Mouse (Mus musculus) liver (tissue): ENCODE results near the gene Xpo6.
A peak's percentile ranks its signal among the peaks of the same experiment; 100 is the strongest.

ENCODE experiments used
- DNase-seq: peaks from one replicate; pipeline ENCODE4 v3.0.0-alpha.2; 2020; ENCODE audit warnings: mixed read lengths

Xpo6 gene

GRCm38 (mm10) chr7:126200178-126200996 is at the start of gene Xpo6:
TSS of gene Xpo6 (minus strand) at chr7:126200501.
- DNase-seq = peak; percentile 98

DNA sequence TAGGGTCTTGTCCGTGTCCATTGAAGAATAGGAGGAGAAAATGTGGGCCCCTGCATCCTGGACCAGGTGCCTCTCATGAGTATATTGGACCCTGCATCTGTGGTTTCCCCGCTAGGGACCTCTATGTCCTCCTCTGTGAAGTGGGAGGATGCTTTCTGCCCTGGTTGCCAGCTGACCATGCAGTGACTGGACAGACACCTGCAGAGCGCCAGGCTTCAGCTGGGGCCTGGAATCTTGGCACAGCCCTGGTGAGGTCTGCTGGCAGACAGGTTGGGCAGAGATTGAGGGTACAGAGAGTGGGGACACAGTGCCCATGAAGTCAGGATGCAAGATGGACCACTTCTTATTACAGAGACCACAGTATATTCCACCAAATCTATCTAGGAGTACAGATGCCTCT is 49.7 kb upstream of the Xpo6 start:
- no peak for DNase-seq

GRCm38 (mm10) chr7:126249146-126249545 is 48.8 kb upstream of the Xpo6 start:
- no peak for DNase-seq

GRCm38 (mm10) chr7:126248641-126249141 is 48.4 kb upstream of the Xpo6 start:
- no peak for DNase-seq

- no peak for DNase-seq
Observed at GRCm38 (mm10) chr7:126248088-126248487, 47.8 kb upstream of the Xpo6 start.

- no peak for DNase-seq
Observed at GRCm38 (mm10) chr7:126244168-126244750, 44.0 kb upstream of the Xpo6 start.

DNA sequence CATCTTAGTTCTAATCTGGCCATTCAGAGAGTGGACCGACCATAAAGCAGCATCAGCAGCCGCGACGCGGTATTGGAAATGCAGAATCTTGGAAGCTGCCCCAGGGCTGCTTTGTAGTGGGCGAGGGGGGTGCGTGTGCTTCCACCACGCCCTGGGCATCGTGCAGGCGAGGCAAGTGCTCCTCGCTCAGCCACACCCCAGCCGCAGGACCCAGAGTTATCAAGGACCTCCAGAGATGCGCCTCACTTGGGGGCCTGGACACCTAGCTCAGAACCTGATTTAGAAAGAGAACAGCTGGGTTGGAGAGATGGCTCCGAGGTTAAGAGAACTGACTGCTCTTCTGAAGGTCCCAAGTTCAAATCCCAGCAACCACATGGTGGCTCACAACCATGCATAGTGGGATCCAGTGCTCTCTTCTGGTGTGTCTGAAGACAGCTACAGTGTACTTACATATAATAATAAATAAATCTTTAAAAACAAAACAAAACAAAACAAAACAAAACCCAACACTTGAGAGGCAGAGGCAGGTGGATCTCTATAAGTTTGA is 40.6 kb upstream of the Xpo6 start:
- peak; percentile 23 for DNase-seq

GRCm38 (mm10) chr7:126236794-126237192 is 36.5 kb upstream of the Xpo6 start:
- DNase-seq = peak; percentile 22

GRCm38 (mm10) chr7:126236083-126236793 is 35.9 kb upstream of the Xpo6 start:
- DNase-seq = peak; percentile 24

GRCm38 (mm10) chr7:126234611-126235010 is 34.3 kb upstream of the Xpo6 start:
- DNase-seq = no peak

DNA sequence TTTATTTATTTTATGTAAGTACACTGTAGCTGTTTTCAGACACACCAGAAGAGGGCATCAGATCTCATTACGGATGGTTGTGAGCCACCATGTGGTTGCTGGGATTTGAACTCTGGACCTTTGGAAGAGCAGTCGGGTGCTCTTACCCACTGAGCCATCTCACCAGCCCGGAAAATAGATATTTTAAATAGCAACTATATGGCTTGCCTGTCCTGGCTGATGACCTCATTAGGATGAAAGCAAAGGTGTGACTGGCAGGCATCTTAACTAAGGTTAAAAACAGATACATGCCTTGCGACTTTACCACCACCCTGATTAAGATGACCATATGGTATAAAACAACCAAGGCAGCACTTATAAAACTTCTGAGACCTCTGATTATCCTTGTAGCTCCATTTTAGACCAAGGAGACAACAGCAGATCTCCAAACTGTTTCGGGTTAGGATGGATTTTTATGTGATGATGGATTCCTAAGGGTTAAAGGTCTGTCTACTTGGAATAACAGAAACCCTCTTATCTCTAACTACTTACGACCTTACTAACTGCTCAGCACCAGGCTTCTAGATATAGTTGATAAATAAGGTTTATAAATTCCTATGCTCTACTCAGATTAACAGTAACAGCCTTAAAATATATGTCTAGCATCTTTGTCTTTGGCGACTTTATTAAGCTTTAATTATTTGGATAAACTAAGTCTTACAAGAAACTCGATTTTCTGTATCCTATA is 32.2 kb upstream of the Xpo6 start:
- no peak for DNase-seq

GRCm38 (mm10) chr7:126230357-126231148 is 30.3 kb upstream of the Xpo6 start:
- DNase-seq = no peak

DNA sequence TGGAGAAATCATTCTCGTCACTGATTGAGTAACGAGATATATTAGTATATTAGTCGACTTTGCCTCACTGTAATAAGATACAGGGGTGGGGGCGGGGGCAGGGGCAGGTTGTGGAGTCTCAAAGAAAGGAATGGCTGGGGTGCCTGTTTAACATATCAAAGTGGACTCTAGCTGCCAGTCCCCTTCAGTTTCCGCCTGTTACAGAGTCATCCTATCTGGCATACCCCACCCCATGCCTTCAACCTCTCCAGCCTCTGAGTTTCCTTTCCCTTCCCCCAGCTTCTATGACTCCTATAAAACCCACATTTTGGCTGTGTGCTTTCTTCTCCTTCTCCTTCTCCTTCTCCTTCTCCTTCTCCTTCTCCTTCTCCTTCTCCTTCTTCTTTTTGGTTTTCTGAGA is 25.8 kb upstream of the Xpo6 start:
- no peak for DNase-seq

DNA sequence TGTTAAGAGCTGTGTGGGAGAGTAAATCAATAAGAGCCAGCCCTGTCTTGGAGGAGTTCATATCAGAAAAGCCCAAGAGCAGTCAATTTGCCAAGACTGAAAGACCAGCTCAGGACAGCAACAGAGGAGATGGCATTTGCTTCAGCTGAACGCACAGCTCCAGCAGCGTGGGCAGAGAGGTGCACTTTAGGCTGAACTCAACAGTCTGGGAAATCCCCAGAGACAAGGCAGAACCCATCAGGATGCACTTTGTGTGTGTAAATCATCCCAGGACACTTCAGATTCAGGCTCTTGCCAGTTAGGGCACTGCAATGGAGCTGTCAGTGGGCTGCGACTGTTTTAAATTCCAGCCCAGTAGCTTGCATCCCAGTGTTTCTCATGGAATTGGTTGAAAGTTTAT is 22.5 kb upstream of the Xpo6 start:
- DNase-seq = no peak

GRCm38 (mm10) chr7:126220611-126221010 is 20.3 kb upstream of the Xpo6 start:
- no peak for DNase-seq

GRCm38 (mm10) chr7:126218311-126218710 is 18.0 kb upstream of the Xpo6 start:
- no peak for DNase-seq

DNA sequence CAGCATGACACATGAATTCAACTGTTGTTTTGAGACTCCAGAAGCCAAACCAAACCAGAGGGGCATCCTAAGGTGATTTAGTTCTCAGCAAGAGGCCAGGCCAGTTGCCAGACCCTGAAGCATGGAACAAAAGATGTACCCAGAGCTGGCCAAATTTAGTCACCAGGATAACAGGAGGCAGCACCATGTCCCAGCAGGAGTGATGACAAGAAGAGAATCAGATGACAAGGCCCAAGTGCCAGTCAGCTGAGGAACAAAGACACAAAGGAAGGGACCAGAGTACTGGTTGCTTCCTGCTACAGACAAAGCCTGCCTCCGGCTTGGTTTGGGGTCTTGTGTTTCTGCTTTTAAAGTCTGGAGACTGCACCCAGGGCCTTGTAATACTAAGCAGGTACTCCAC is 16.6 kb upstream of the Xpo6 start:
- DNase-seq = no peak

- DNase-seq = no peak
Observed at GRCm38 (mm10) chr7:126210856-126211255, 10.6 kb upstream of the Xpo6 start.

- DNase-seq = no peak
Observed at GRCm38 (mm10) chr7:126200997-126201345, 670 bp upstream of the Xpo6 start.

- DNase-seq = peak; percentile 68
Observed at GRCm38 (mm10) chr7:126199691-126200102, 604 bp downstream of the Xpo6 start.

DNA sequence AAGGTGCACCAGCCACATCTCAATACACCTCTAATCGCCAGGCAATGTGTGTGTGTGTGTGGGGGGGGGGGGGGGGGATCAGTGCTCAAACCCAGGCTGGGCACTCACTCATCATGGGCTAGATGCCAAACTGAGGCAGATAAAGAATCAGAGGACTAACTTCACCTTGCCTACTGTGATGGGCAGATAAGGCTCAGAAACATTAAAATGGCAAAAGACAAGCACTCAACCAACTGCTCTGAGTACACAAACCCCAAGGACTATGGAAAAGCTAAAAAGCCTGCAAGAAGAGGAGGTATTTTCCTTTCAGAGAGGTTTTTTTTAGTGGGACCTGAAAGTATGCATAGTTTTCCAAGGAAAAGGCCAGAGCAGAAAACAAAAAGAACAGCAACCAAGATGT is 1.4 kb downstream of the Xpo6 start:
- DNase-seq = no peak

- no peak for DNase-seq
Observed at GRCm38 (mm10) chr7:126194175-126194574, 6.1 kb downstream of the Xpo6 start.
